Mouse (Mus musculus) right cerebral cortex, postnatal 14 days (tissue): ENCODE data around the gene Musk.
"Not testable (repeated sequence)": the region's sequence is repeated elsewhere in the genome, so short reads cannot be mapped to it uniquely, and the experiment has no call there.

ENCODE experiments used
- DNase-seq: peaks from one replicate; pipeline ENCODE4 v3.0.0; 2022

The Musk gene

GRCm38 (mm10) chr4:58285687-58286086 lies at the start of gene Musk:
Gene Musk (plus strand): TSS chr4:58285960.
- DNase-seq: no peak

- no peak for DNase-seq
Measured at GRCm38 (mm10) chr4:58240416-58240815, 45.3 kb upstream of the Musk start.

GRCm38 (mm10) chr4:58245544-58245943 lies 40.2 kb upstream of the Musk start:
- DNase-seq: no peak

- no peak for DNase-seq
Measured at GRCm38 (mm10) chr4:58252381-58252780, 33.4 kb upstream of the Musk start.

- peak; percentile 55 for DNase-seq
Measured at GRCm38 (mm10) chr4:58253410-58253809, 32.4 kb upstream of the Musk start.

- DNase-seq: not testable (repeated sequence)
Measured at GRCm38 (mm10) chr4:58260767-58261166, 25.0 kb upstream of the Musk start.

GRCm38 (mm10) chr4:58266294-58266693 lies 19.5 kb upstream of the Musk start:
- DNase-seq: peak; percentile 64

- no peak for DNase-seq
Measured at GRCm38 (mm10) chr4:58268897-58269542, 16.7 kb upstream of the Musk start.

- DNase-seq: no peak
Measured at GRCm38 (mm10) chr4:58269961-58270360, 15.8 kb upstream of the Musk start.

GRCm38 (mm10) chr4:58270956-58271355 lies 14.8 kb upstream of the Musk start:
- DNase-seq: no peak

- no peak for DNase-seq
Measured at GRCm38 (mm10) chr4:58271504-58272162, 14.1 kb upstream of the Musk start.

GRCm38 (mm10) chr4:58275261-58275895 lies 10.4 kb upstream of the Musk start:
- DNase-seq: no peak

GRCm38 (mm10) chr4:58278368-58278767 lies 7.4 kb upstream of the Musk start:
- no peak for DNase-seq

- no peak for DNase-seq
Measured at GRCm38 (mm10) chr4:58280121-58280520, 5.6 kb upstream of the Musk start.

GRCm38 (mm10) chr4:58286368-58287090 lies 769 bp downstream of the Musk start:
- DNase-seq: no peak

GRCm38 (mm10) chr4:58288753-58289152 lies 3.0 kb downstream of the Musk start:
- DNase-seq: no peak

GRCm38 (mm10) chr4:58291828-58292227 lies 6.1 kb downstream of the Musk start:
- no peak for DNase-seq

GRCm38 (mm10) chr4:58293099-58293498 lies 7.3 kb downstream of the Musk start:
- DNase-seq: no peak

GRCm38 (mm10) chr4:58303862-58304261 lies 18.1 kb downstream of the Musk start:
- no peak for DNase-seq

GRCm38 (mm10) chr4:58304564-58304963 lies 18.8 kb downstream of the Musk start:
- no peak for DNase-seq

- no peak for DNase-seq
Measured at GRCm38 (mm10) chr4:58307421-58307820, 21.7 kb downstream of the Musk start.

- DNase-seq: no peak
Measured at GRCm38 (mm10) chr4:58313344-58313743, 27.6 kb downstream of the Musk start.

- no peak for DNase-seq
Measured at GRCm38 (mm10) chr4:58314942-58315508, 29.3 kb downstream of the Musk start.
